Mouse (Mus musculus): ENCODE data around the gene Ccdc88a. TPM values are rescaled to one million over a fixed set of nuclear protein-coding genes. Genes with fewer than 3 reads are reported as not detected.

The Ccdc88a gene
- polyA plus RNA-seq, 1 experiment from 2014 or later, result 13.1 TPM

GRCm38 (mm10) chr11:29546762-29547161 is 173.3 kb downstream of the Ccdc88a start:
- no peak for DNase-seq (ENCODE audit: low spot score)
- Histone ChIP-seq H3K36me3 (ENCODE audit: insufficient read depth, low read length) (peaks cover 5% of the 10 kb centered on the region; the same call in 1 of the 2 replicates), H3K27me3 (replicated peaks; ENCODE audit: insufficient read depth, low read length) (no peaks in the 10 kb centered on the region), H3K27ac (ENCODE audit: low read length) (0 out of 2 replicates have a peak overlapping the region, but pooled peaks have one; percentile 76), H3K4me2 (replicated peaks; ENCODE audit: low read depth, low read length) (peak overlapping the region; percentile 70), H3K4me1 (ENCODE audit: insufficient read depth, low read depth, low read length) (peaks cover 3% of the 10 kb centered on the region; the same call in 1 of the 2 replicates), H3K9me3 (ENCODE audit: low read length) (no peaks in the 10 kb centered on the region), H3K9ac (replicated peaks; ENCODE audit: low read depth) (peak overlapping the region; percentile 84), H3K4me3 (ENCODE audit: low read depth, low read length) (peak overlapping the region; percentile 79)
- TF ChIP-seq EP300 (IDR thresholded peaks at IDR 0.05), result no peak
- TF ChIP-seq CTCF (IDR thresholded peaks at IDR 0.05), result no peak
- 6% methylated on average over 2 of the region's 2 CpGs for WGBS
- ATAC-seq, result no peak

GRCm38 (mm10) chr11:29547249-29547751 is 173.8 kb downstream of the Ccdc88a start:
- under 1% methylated on average over 27 of the region's 27 CpGs for WGBS
- Histone ChIP-seq H3K4me1 (ENCODE audit: insufficient read depth, low read depth, low read length) (peaks cover 3% of the 10 kb centered on the region; the same call in 1 of the 2 replicates), H3K4me2 (replicated peaks; ENCODE audit: low read depth, low read length) (peak overlapping the region; percentile 70), H3K9ac (replicated peaks; ENCODE audit: low read depth) (peak overlapping the region; percentile 84), H3K4me3 (ENCODE audit: low read depth, low read length) (peak overlapping the region; percentile 79), H3K9me3 (ENCODE audit: low read length) (no peaks in the 10 kb centered on the region), H3K36me3 (ENCODE audit: insufficient read depth, low read length) (peaks cover 5% of the 10 kb centered on the region; the same call in 1 of the 2 replicates), H3K27me3 (replicated peaks; ENCODE audit: insufficient read depth, low read length) (no peaks in the 10 kb centered on the region), H3K27ac (ENCODE audit: low read length) (peak overlapping the region; percentile 76)
- ATAC-seq (peak; percentile 42), DNase-seq (ENCODE audit: low spot score) (no peak)
- TF ChIP-seq EP300 (IDR thresholded peaks at IDR 0.05) (no peak), CTCF (IDR thresholded peaks at IDR 0.05) (no peak)

- Histone ChIP-seq H3K9ac (replicated peaks; ENCODE audit: low read depth) (peak within 1 kb of the TSS; percentile 84), H3K4me1 (ENCODE audit: insufficient read depth, low read depth, low read length) (peaks cover 3% of the 10 kb centered on the region; the same call in 1 of the 2 replicates), H3K36me3 (ENCODE audit: insufficient read depth, low read length) (peaks cover 5% of the 10 kb centered on the region; the same call in 1 of the 2 replicates), H3K4me3 (ENCODE audit: low read depth, low read length) (peak within 1 kb of the TSS; percentile 79), H3K9me3 (ENCODE audit: low read length) (no peaks in the 10 kb centered on the region), H3K27me3 (replicated peaks; ENCODE audit: insufficient read depth, low read length) (no peaks in the 10 kb centered on the region), H3K27ac (ENCODE audit: low read length) (peak within 1 kb of the TSS; percentile 76), H3K4me2 (replicated peaks; ENCODE audit: low read depth, low read length) (peak within 1 kb of the TSS; percentile 70)
- DNase-seq (ENCODE audit: low spot score) (peak; percentile 97), ATAC-seq (peak; percentile 97)
- TF ChIP-seq EP300 (IDR thresholded peaks at IDR 0.05) (peak; percentile 82; the same call in 1 of the 2 replicates), CTCF (IDR thresholded peaks at IDR 0.05) (peak; percentile 35; the same call in 1 of the 2 replicates)
- WGBS, result under 1% methylated on average over 46 of the region's 46 CpGs
These were observed 174.5 kb downstream of the Ccdc88a start, which contains the start of the genes Clhc1 and Rps27a for GRCm38 (mm10) chr11:29547752-29548503. Gene Clhc1, plus strand, starts transcription at chr11:29547950. Gene Rps27a, minus strand, starts transcription at chr11:29548109.

- H3K4me2 ChIP-seq (replicated peaks; ENCODE audit: low read depth, low read length), result peak overlapping the region; percentile 70
- H3K4me1 ChIP-seq (ENCODE audit: insufficient read depth, low read depth, low read length), result peaks cover 3% of the 10 kb centered on the region; the same call in 1 of the 2 replicates
- DNase-seq (ENCODE audit: low spot score), result no peak
- TF ChIP-seq EP300 (IDR thresholded peaks at IDR 0.05) (no peak), CTCF (IDR thresholded peaks at IDR 0.05) (no peak)
- H3K36me3 ChIP-seq (ENCODE audit: insufficient read depth, low read length), result peaks cover 5% of the 10 kb centered on the region; the same call in 1 of the 2 replicates
- no peaks in the 10 kb centered on the region for H3K27me3 ChIP-seq (replicated peaks; ENCODE audit: insufficient read depth, low read length)
- H3K27ac ChIP-seq (ENCODE audit: low read length), result peak overlapping the region; percentile 76; the same call in 1 of the 2 replicates
- H3K4me3 ChIP-seq (ENCODE audit: low read depth, low read length), result peak overlapping the region; percentile 79
- no peaks in the 10 kb centered on the region for H3K9me3 ChIP-seq (ENCODE audit: low read length)
- ATAC-seq, result no peak
- peak overlapping the region; percentile 84 for H3K9ac ChIP-seq (replicated peaks; ENCODE audit: low read depth)
- 18% methylated on average over 23 of the region's 23 CpGs for WGBS
These were observed 175.3 kb downstream of the Ccdc88a start for GRCm38 (mm10) chr11:29548504-29549424.

- H3K36me3 ChIP-seq (ENCODE audit: insufficient read depth, low read length), result peaks cover 5% of the 10 kb centered on the region; the same call in 1 of the 2 replicates
- H3K27ac ChIP-seq (ENCODE audit: low read length), result no peak overlapping the region
- no peaks in the 10 kb centered on the region for H3K27me3 ChIP-seq (replicated peaks; ENCODE audit: insufficient read depth, low read length)
- H3K9ac ChIP-seq (replicated peaks; ENCODE audit: low read depth), result no peak overlapping the region
- peak; percentile 30 for DNase-seq (ENCODE audit: low spot score)
- H3K9me3 ChIP-seq (ENCODE audit: low read length), result no peaks in the 10 kb centered on the region
- no peak for ATAC-seq
- WGBS, result 46% methylated on average over 1 of the region's 1 CpGs
- H3K4me1 ChIP-seq (ENCODE audit: insufficient read depth, low read depth, low read length), result peaks cover 3% of the 10 kb centered on the region; the same call in 1 of the 2 replicates
- H3K4me3 ChIP-seq (ENCODE audit: low read depth, low read length), result no peak overlapping the region
- TF ChIP-seq CTCF (IDR thresholded peaks at IDR 0.05) (no peak), EP300 (IDR thresholded peaks at IDR 0.05) (no peak)
- no peak overlapping the region for H3K4me2 ChIP-seq (replicated peaks; ENCODE audit: low read depth, low read length)
These were observed 175.9 kb downstream of the Ccdc88a start for GRCm38 (mm10) chr11:29549425-29549778.

Other genes starting within 250 kb of the Ccdc88a start
- 13.1 and 14.7 TPM in 2 replicates for gene Pnpt1, start 242.9 kb upstream of the Ccdc88a start, polyA plus RNA-seq (2015; fragmentation: Nextera tagmentation; extraction: Ambion mirVana)
- 56.7 and 64.5 TPM in 2 replicates for gene Ppp4r3b, start 200.8 kb upstream of the Ccdc88a start, polyA plus RNA-seq (2015; fragmentation: Nextera tagmentation; extraction: Ambion mirVana)
- 49.3 and 54.4 TPM in 2 replicates for gene Cfap36, start 126.2 kb upstream of the Ccdc88a start, polyA plus RNA-seq (2015; fragmentation: Nextera tagmentation; extraction: Ambion mirVana)
- 23.4 and 28.2 TPM in 2 replicates for gene Prorsd1, start 141.4 kb downstream of the Ccdc88a start, polyA plus RNA-seq (2015; fragmentation: Nextera tagmentation; extraction: Ambion mirVana)
- gene Mtif2, start 152.8 kb downstream of the Ccdc88a start, polyA plus RNA-seq (2015; fragmentation: Nextera tagmentation; extraction: Ambion mirVana), result 23.8 and 23.9 TPM in 2 replicates
- gene Clhc1, start 174.3 kb downstream of the Ccdc88a start, polyA plus RNA-seq (2015; fragmentation: Nextera tagmentation; extraction: Ambion mirVana), result 0.10 and 0.20 TPM in 2 replicates
- 660 and 704 TPM in 2 replicates for gene Rps27a, start 174.5 kb downstream of the Ccdc88a start, polyA plus RNA-seq (2015; fragmentation: Nextera tagmentation; extraction: Ambion mirVana)

Measured in lung, postnatal 0 days (tissue).